Mouse (Mus musculus) liver, embryonic 11.5 days (tissue): ENCODE results near the gene 9930111J21Rik2. TPM values are rescaled to one million over a fixed set of nuclear protein-coding genes. Genes with fewer than 3 reads are reported as not detected.
"Not testable (repeated sequence)": the region's sequence is repeated elsewhere in the genome, so short reads cannot be mapped to it uniquely, and the experiment has no call there.

Source experiments
- ATAC-seq: fragments of 200-750 bp; cut with Nextera tagmentation; replicated peaks from 2 replicates; pipeline ENCODE4 v1.8.0; 2017; ENCODE audit warnings: moderate number of reproducible peaks, mild to moderate bottlenecking, moderate TSS enrichment, moderate library complexity; ENCODE audit not compliant: low FRiP score
- DNase-seq: peaks from one replicate; pipeline ENCODE4 v3.0.0-alpha.2; 2017; ENCODE audit warnings: low spot score
- H3K27ac ChIP-seq: fragments of 300-500 bp; sonication (generic); 2 replicates; pipeline ENCODE4 v1.5.1; 2014; ENCODE audit warnings: mild to moderate bottlenecking, low read depth, low read length, control low read depth
- H3K27me3 ChIP-seq: fragments of 300-500 bp; sonication (generic); replicated peaks from 2 replicates; pipeline ENCODE4 v1.6.1; 2014; ENCODE audit warnings: low read length, mixed read lengths; ENCODE audit not compliant: control insufficient read depth, insufficient read depth
- H3K36me3 ChIP-seq: fragments of 300-500 bp; sonication (generic); 2 replicates; pipeline ENCODE4 v1.6.1; 2014; ENCODE audit warnings: mild to moderate bottlenecking, low read length, moderate library complexity, mixed read lengths; ENCODE audit not compliant: control insufficient read depth, insufficient read depth
- H3K4me1 ChIP-seq: fragments of 300-500 bp; sonication (generic); replicated peaks from 2 replicates; pipeline ENCODE4 v1.6.1; 2014; ENCODE audit warnings: low read length, mixed read lengths; ENCODE audit not compliant: control insufficient read depth, insufficient read depth
- H3K4me2 ChIP-seq: fragments of 300-500 bp; sonication (generic); 2 replicates; pipeline ENCODE4 v1.6.1; 2014; ENCODE audit warnings: mild to moderate bottlenecking, control low read depth, moderate library complexity
- H3K4me3 ChIP-seq: fragments of 300-500 bp; sonication (generic); 2 replicates; pipeline ENCODE4 v1.5.1; 2014; ENCODE audit warnings: low read depth, low read length, control low read depth
- H3K9ac ChIP-seq: fragments of 300-500 bp; sonication (generic); 2 replicates; pipeline ENCODE4 v1.6.1; 2014; ENCODE audit warnings: low read depth, low read length, control low read depth
- H3K9me3 ChIP-seq: fragments of 300-500 bp; sonication (generic); 2 replicates; pipeline ENCODE4 v1.6.1; 2016; ENCODE audit warnings: low read length, inconsistent platforms, mixed read lengths; ENCODE audit not compliant: control insufficient read depth
- WGBS: fragments of 180-500 bp; shearing (Covaris S2); extraction: QIAGEN DNeasy Blood & Tissue Kit; methylation state at CpG from one replicate; pipeline ENCODE4 v1.1.7; 2014; 5-methylcytosine and 5-hydroxymethylcytosine counted together
- polyA plus RNA-seq: library from polyadenylated mRNA; unstranded; fragments of >200 nt; fragmentation: Nextera tagmentation; extraction: Ambion mirVana; gene quantifications from 2 replicates; pipeline ENCODE4 v1.2.1, GENCODE M21; 2014

9930111J21Rik2 gene
- polyA plus RNA-seq, 1 experiment from 2014 or later: 0.30 TPM

DNA sequence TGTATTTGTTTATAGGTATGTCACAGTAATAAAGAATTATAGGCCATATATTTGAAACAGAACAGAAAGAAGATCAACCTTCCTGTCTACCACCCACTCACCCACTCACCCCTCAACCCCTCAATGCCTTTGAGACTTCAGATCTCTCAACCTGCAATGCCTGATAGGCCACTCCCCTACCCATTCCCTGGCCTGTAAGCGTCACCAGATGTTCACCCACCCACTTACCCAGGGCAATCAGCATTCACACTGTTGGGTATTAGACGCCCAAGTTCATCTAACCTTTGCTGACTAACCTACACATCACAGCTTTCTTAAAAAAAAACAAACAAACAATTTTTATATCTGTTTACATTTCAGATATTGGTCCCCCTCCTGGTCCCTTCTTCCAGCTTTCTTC is 10.8 kb upstream of the 9930111J21Rik2 start:
- not testable (repeated sequence) for H3K4me2 ChIP-seq, H3K27ac ChIP-seq, H3K4me1 ChIP-seq, H3K4me3 ChIP-seq, H3K9me3 ChIP-seq, H3K27me3 ChIP-seq, ATAC-seq, H3K9ac ChIP-seq, DNase-seq, H3K36me3 ChIP-seq
- 65% methylated on average over 2 of the region's 2 CpGs for WGBS

DNA sequence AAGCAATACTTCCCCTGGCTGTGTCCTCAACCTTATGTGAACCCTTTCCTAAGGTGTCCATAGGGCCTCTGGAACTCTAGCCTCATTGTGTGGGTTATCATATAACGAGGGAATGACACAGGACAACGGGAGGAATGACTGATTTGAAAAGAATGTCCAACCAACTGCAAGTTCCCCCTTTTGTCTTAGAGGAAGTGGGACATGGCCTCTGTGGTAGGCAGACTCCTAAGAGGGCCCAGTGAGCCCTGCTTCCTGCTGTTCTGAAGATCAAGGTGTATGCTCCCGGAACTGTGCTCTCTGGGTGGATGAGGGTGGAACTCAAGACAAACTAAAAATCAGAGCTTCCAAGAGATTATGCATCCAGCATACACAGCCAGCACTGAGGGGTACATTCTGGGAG is 9.0 kb upstream of the 9930111J21Rik2 start:
- not testable (repeated sequence) for H3K4me3 ChIP-seq, H3K4me1 ChIP-seq, H3K36me3 ChIP-seq, H3K27me3 ChIP-seq, H3K4me2 ChIP-seq, ATAC-seq, H3K9ac ChIP-seq, DNase-seq, H3K9me3 ChIP-seq, H3K27ac ChIP-seq
- 23% methylated on average over 2 of the region's 3 CpGs for WGBS

DNA sequence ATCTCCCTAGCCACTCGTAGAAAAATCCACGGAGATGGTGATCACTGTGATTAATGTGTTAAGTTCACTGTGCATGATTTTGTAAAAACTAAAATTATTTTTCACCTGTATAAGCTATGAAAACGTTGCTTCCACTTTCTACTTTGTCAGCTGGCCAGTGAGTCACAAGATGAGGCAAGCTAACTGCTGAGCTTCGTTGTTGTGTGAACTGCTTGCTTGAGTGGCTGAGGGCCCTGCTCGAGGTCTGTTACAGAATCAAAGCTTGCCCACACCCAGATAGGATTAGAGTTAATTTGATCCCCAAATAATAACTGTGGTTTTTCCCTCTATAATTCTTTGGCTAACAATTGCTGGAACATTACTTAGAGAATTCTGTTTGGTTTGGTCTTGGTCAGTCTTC is 852 bp upstream of the 9930111J21Rik2 start:
- H3K27ac ChIP-seq, DNase-seq, ATAC-seq: not testable (repeated sequence)

DNA sequence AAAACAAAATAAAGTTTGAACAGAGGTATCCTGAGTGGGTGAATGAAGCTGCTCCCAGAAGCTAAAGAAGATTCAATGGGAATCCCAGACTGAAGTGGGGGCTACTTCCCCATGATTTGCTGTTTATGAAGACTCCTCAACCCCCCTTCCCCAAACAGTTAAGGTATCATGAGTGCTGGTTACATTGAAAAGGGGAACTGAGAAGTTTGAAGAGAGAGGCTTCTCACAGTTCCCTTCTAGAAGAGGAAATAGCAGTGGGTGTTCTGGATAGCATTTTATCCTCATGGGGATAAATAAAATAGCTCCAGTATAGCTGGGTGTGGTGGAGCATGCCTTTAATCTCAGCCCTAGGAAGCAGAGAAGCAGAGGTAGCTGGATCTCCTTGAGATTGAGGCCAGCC is 978 bp downstream of the 9930111J21Rik2 start:
- not testable (repeated sequence) for H3K4me1 ChIP-seq, H3K27ac ChIP-seq, H3K9ac ChIP-seq, H3K4me2 ChIP-seq, H3K4me3 ChIP-seq, DNase-seq, H3K27me3 ChIP-seq, ATAC-seq, H3K9me3 ChIP-seq, H3K36me3 ChIP-seq

More for the DNA sequence above, 852 bp upstream of the 9930111J21Rik2 start:
- not testable (repeated sequence) for H3K4me3 ChIP-seq, H3K9me3 ChIP-seq, H3K9ac ChIP-seq, H3K4me2 ChIP-seq, H3K36me3 ChIP-seq, H3K4me1 ChIP-seq, H3K27me3 ChIP-seq
- no CpG with 5 or more reads among the region's 5 CpGs for WGBS

DNA sequence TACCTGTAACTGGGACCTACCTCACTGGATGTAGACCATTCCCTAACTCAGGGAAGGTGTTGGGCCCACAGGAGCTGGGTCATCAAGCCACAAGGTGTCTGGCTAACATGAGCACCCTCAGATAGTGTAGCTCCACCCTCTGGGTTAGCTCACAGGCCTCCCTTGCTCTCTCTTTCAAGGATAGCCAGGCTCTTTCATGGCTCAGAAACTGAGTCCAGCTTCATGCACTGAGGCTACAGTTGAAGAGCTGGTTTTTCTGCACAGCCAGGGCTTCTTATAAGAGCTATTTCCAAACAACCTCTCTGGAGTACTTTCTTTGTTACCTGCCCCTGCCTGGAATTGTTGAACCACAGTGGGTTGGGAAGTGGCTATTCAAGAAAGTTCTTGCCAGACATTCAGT is 39.0 kb downstream of the 9930111J21Rik2 start:
- ATAC-seq, H3K9ac ChIP-seq, H3K27ac ChIP-seq, H3K4me1 ChIP-seq, H3K4me2 ChIP-seq, H3K9me3 ChIP-seq, DNase-seq, H3K36me3 ChIP-seq, H3K27me3 ChIP-seq, H3K4me3 ChIP-seq: not testable (repeated sequence)

DNA sequence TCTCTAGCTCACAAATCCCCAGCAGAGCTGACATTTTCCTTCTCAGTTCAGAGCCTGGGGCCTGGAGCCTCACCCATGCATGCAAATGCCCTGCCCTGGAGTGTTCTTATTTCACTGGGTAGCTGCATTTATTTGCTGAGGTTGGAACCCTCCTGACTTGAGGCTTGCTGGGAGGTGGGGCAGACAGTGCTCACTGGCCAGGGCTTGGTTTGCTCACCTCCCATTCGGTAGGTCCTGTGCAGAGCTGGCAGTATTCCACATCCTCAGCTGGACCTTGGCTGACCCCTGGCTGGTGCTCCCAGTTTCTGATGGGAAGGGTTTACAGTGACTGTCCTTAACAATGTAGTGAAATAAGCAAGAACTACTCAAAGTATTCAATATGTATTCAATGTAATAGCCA is 44.3 kb downstream of the 9930111J21Rik2 start:
- WGBS: 60% methylated on average over 1 of the region's 1 CpGs

DNA sequence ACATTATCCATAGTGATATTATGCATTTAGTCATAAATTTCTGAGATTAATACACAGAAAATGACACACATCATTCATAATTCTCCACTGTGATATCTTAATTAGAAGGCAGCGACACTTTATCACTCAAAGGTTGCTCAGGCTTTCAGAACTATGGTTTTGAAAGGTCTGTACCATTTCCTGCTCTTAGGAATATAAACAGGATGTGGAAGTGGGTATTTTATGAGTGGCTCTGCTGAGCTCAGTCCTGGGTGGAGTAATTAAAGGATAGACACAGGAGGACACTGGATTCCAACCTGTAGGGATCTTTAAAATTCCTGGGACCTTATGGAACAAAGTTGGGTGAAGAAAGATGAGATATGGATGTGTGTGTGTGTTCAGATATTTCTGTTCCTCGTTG is 44.7 kb downstream of the 9930111J21Rik2 start:
- not testable (repeated sequence) for H3K9me3 ChIP-seq, H3K27me3 ChIP-seq, H3K36me3 ChIP-seq, H3K9ac ChIP-seq, H3K4me2 ChIP-seq, H3K27ac ChIP-seq, H3K4me1 ChIP-seq, H3K4me3 ChIP-seq, DNase-seq, ATAC-seq
- WGBS: 42% methylated on average over 2 of the region's 2 CpGs

More for the DNA sequence above, 44.3 kb downstream of the 9930111J21Rik2 start:
- DNase-seq, H3K9ac ChIP-seq, ATAC-seq, H3K27ac ChIP-seq, H3K4me2 ChIP-seq, H3K4me1 ChIP-seq, H3K4me3 ChIP-seq, H3K9me3 ChIP-seq, H3K27me3 ChIP-seq, H3K36me3 ChIP-seq: not testable (repeated sequence)

DNA sequence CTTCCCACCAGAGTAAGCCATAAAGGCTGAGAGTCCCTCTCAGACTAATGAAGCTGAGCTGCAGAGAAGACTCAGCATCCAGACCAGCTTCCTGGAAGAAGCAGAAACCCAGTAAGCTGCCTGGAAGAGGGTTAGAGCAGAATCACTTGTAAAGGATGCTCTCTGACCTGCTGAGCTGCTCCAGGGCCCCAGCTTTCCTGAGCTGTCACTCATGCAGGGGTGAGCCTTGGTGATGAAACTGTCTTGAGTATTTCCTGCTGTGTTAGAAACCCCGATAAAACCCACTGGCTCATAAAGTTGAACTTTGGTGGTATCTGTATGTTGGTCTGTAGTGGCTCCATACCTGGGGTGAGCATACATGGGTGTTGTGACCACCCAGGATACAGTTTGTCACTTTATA is 50.6 kb downstream of the 9930111J21Rik2 start:
- not testable (repeated sequence) for H3K9me3 ChIP-seq, H3K36me3 ChIP-seq, H3K9ac ChIP-seq, H3K4me2 ChIP-seq, ATAC-seq, H3K4me1 ChIP-seq, H3K4me3 ChIP-seq, H3K27ac ChIP-seq, DNase-seq, H3K27me3 ChIP-seq
- 67% methylated on average over 1 of the region's 1 CpGs for WGBS

DNA sequence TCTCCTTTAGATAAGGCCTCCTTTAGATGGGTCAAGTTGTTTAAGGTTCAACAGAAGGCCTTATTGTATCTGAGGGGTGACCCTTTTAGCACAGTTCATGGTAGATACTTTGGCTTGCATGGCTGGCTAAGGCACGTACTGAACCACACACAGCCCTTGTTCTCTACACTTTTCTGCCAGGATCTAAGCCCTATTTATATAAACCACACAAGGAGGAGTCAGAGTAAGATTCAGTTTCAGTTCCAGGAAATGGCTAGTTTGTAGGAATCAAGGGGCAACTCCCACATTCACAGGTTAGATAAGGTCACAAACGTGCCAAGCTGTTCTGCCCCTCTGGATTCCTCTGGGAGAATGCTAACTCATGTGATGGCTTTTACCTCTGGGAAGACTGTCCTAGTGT is 57.0 kb downstream of the 9930111J21Rik2 start, which contains the start of gene Tgtp1:
Gene Tgtp1 (minus strand): TSS at position 155 of the 400 bp plus-strand sequence.
- H3K27ac ChIP-seq, DNase-seq, H3K9me3 ChIP-seq, H3K27me3 ChIP-seq, ATAC-seq, H3K9ac ChIP-seq, H3K4me1 ChIP-seq, H3K36me3 ChIP-seq, H3K4me2 ChIP-seq, H3K4me3 ChIP-seq: not testable (repeated sequence)
- 24% methylated on average over 2 of the region's 2 CpGs for WGBS
